Mouse (Mus musculus) kidney, postnatal 0 days (tissue): ENCODE measurements around the gene Dera. TPM values are rescaled to one million over a fixed set of nuclear protein-coding genes. Genes with fewer than 3 reads are reported as not detected.

ENCODE experiments used
- ATAC-seq: fragments of 200-750 bp; cut with Nextera tagmentation; replicated peaks from 2 replicates; pipeline ENCODE4 v1.8.0; 2017; ENCODE audit warnings: low read depth, moderate number of reproducible peaks, moderate TSS enrichment, moderate library complexity; ENCODE audit not compliant: low FRiP score
- DNase-seq: peaks from one replicate; pipeline ENCODE4 v3.0.0-alpha.2; 2016; ENCODE audit warnings: low spot score
- H3K27ac ChIP-seq: fragments of 300-500 bp; sonication (generic); 2 replicates; pipeline ENCODE4 v1.5.1; 2014; ENCODE audit warnings: mild to moderate bottlenecking
- H3K27me3 ChIP-seq: fragments of 300-500 bp; sonication (generic); 2 replicates; pipeline ENCODE4 v1.6.1; 2014; ENCODE audit warnings: low read length, mixed read lengths; ENCODE audit not compliant: insufficient read depth
- H3K36me3 ChIP-seq: fragments of 300-500 bp; sonication (generic); 2 replicates; pipeline ENCODE4 v1.6.1; 2014; ENCODE audit warnings: low read length, mixed read lengths; ENCODE audit not compliant: insufficient read depth
- H3K4me1 ChIP-seq: fragments of 300-500 bp; sonication (generic); replicated peaks from 2 replicates; pipeline ENCODE4 v1.6.1; 2014; ENCODE audit warnings: antibody characterized with exemption, low read length, mixed read lengths; ENCODE audit not compliant: insufficient read depth
- H3K4me2 ChIP-seq: fragments of 300-500 bp; sonication (generic); 2 replicates; pipeline ENCODE4 v1.6.1; 2014; ENCODE audit warnings: mild to moderate bottlenecking, low read length, moderate library complexity, mixed read lengths
- H3K4me3 ChIP-seq: fragments of 300-500 bp; sonication (generic); replicated peaks from 2 replicates; pipeline ENCODE4 v1.5.1; 2014; ENCODE audit warnings: low read depth, low read length
- H3K9ac ChIP-seq: fragments of 300-500 bp; sonication (generic); 2 replicates; pipeline ENCODE4 v1.6.1; 2014; ENCODE audit warnings: low read depth, low read length
- H3K9me3 ChIP-seq: fragments of 300-500 bp; sonication (generic); replicated peaks from 2 replicates; pipeline ENCODE4 v1.6.1; 2016; ENCODE audit warnings: low read length, inconsistent platforms, mixed read lengths
- CTCF ChIP-seq: IDR thresholded peaks from 2 replicates; pipeline ENCODE4 v1.5.1; 2016; ENCODE audit warnings: antibody characterized with exemption, low read depth, mild to moderate bottlenecking, moderate library complexity
- WGBS: fragments of 180-500 bp; shearing (Covaris S2); extraction: QIAGEN DNeasy Blood & Tissue Kit; methylation state at CpG from one replicate; pipeline ENCODE4 v1.1.7; 2014; 5-methylcytosine and 5-hydroxymethylcytosine counted together
- polyA plus RNA-seq: library from polyadenylated mRNA; unstranded; fragments of >200 nt; fragmentation: Nextera tagmentation; extraction: Ambion mirVana; gene quantifications from 2 replicates; pipeline ENCODE4 v1.2.1, GENCODE M21; 2015

The Dera gene
- polyA plus RNA-seq, 1 experiment from 2014 or later: 85.5 TPM

DNA sequence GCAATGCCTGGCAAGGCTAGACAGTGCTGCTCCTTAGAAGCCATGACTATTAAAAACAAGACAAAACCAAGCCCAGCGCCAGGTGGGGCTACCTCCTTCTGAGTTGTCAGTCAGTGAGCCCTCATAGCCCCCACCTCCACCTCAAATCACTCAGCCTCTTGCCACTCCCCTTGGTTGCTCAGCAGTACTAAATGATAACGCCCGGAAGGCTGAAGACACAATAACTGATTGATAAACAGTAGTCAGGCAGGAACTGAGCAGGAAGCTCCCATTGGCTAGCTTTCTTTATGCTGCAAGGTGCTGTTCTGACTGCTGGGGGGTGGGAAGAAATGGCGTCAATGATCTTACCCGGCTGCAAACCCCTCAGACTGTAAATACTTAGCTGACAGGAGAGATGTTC is 37.5 kb upstream of the Dera start:
- ATAC-seq: no peak
- no peak for DNase-seq
- no peak overlapping the region for H3K27ac ChIP-seq
- H3K9ac ChIP-seq: no peak overlapping the region
- 50% methylated on average over 5 of the region's 5 CpGs for WGBS
- no peaks in the 10 kb centered on the region for H3K36me3 ChIP-seq
- no peaks in the 10 kb centered on the region for H3K4me1 ChIP-seq
- H3K9me3 ChIP-seq: no peaks in the 10 kb centered on the region
- no peaks in the 10 kb centered on the region for H3K27me3 ChIP-seq
- no peak overlapping the region for H3K4me3 ChIP-seq
- TF ChIP-seq CTCF: no peak
- no peak overlapping the region for H3K4me2 ChIP-seq

DNA sequence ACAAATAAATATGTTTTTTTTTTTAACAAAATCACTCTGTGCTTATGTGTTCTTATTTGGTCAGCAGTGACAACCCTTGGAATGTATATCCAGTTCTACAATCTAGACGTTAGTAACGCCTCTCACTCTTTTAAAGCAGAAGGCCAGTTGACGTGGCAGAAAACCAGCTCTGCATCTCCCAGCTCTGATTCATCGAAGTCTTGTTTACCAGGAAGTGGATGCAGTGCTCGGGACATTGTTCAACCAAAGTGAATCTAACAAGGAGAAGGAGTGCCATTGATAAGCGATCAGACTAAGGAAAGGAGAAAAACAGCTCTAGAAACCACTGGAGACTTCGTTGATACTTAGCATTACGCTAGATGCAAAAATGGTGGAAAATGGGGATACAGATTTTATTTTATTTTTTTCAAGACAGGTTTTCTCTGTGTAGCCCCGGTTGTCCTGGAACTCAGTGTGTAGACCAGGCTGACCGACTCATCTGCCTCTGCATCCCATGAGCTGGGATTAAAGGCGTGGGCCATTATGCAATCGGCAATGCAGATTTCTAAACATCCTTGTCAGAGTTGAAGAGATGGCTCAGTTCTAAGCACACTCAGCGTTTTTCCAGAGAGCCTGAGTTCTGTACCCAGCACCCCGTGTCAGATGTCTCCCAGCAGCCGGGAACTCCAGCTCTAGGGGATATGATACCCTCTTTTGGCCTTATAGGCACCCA is 32.0 kb upstream of the Dera start:
- no peaks in the 10 kb centered on the region for H3K36me3 ChIP-seq
- no peaks in the 10 kb centered on the region for H3K9me3 ChIP-seq
- H3K4me1 ChIP-seq: no peaks in the 10 kb centered on the region
- H3K9ac ChIP-seq: no peak overlapping the region
- DNase-seq: no peak
- H3K4me3 ChIP-seq: no peak overlapping the region
- no peak for ATAC-seq
- WGBS: 85% methylated on average over 15 of the region's 15 CpGs
- TF ChIP-seq CTCF: no peak
- H3K4me2 ChIP-seq: no peak overlapping the region
- no peak overlapping the region for H3K27ac ChIP-seq
- H3K27me3 ChIP-seq: no peaks in the 10 kb centered on the region

DNA sequence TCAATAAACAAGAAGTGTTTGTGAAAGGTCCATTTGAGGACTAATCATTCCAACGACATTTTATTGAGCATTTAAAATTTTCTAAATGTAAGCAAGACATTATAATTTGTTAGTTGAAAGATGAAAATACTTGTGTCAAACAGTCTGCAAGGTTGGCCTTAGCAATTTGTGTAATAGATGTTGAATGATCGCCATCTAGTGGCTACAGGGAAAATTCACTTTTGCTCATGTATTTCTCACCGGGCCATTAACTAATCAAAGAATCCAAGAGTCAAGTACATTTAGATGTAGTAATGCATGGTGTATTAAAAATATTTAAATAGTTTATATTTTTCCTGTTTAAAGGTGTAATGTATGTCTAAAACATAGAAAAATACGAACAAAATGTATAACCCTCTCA is 30.4 kb upstream of the Dera start:
- Histone ChIP-seq H3K27ac (no peak overlapping the region), H3K4me2 (no peak overlapping the region), H3K4me1 (no peaks in the 10 kb centered on the region), H3K27me3 (no peaks in the 10 kb centered on the region), H3K4me3 (no peak overlapping the region), H3K9ac (no peak overlapping the region), H3K36me3 (no peaks in the 10 kb centered on the region), H3K9me3 (no peaks in the 10 kb centered on the region)
- no peak for ATAC-seq
- 5% methylated on average over 4 of the region's 4 CpGs for whole genome bisulfite sequencing
- TF ChIP-seq CTCF: peak; percentile 89
- DNase-seq: peak; percentile 87

DNA sequence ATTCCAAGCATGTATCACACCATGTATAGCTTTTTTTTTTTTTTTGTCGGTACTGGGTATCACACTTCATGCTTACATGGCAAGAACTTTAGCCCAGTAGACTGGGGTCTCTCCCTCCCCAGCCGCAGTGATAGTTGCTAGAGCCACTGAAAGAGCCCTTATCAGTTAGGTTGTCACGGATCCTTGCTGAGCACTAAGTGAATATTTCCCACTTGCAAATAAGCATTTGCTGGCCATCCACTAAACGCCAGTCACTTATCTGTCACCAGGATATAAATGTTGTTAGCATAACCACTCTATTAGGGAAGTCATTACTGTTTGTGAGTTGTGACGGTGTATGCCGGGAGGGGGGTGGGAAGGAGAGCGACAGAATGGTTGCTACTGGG is 19.9 kb upstream of the Dera start:
- H3K4me1 ChIP-seq: peaks cover 7% of the 10 kb centered on the region
- H3K4me3 ChIP-seq: peak overlapping the region; percentile 94
- TF ChIP-seq CTCF: no peak
- H3K27me3 ChIP-seq: no peaks in the 10 kb centered on the region
- H3K36me3 ChIP-seq: 0 out of 2 replicates have a peak, but pooled peaks cover under 1% of the 10 kb centered on the region
- no peak for ATAC-seq
- peak overlapping the region; percentile 89 for H3K9ac ChIP-seq
- no peaks in the 10 kb centered on the region for H3K9me3 ChIP-seq
- no peak for DNase-seq
- H3K4me2 ChIP-seq: peak overlapping the region; percentile 80
- no peak overlapping the region for H3K27ac ChIP-seq
- 5% methylated on average over 7 of the region's 7 CpGs for WGBS

DNA sequence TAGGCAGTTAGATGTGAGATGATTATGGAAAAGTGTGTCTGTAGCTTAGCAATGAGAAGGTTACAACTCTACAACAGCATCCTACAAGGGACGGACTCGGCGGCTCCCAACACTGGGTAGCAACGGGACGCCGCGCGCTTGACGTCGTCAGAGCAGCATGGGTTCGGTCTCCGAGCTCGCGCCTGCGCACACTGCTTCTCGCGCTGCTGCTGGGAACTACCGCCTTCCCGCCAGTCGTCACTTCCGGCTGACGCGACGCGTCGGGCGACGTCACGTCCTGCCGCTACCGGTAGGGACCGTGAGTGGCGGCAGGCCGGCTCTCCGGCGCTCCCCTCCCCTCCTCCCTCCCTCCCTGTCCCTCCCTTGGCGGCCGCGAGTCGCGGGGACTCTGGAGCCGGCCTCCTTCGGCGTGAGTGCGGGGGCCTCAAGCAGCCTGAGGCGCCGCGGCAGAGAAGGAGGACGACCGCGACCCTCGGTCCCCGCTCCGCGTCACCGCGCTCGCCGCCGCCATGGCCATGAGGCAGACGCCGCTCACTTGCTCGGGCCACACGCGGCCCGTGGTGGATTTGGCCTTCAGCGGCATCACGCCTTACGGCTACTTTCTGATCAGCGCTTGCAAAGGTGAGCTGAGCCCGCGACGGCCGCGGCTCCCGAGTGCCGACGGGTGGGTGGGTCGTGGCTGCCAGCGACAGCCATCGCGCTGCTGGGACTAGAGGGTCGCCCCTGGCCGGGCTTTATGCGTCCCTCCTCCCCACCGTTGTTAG is 19.3 kb upstream of the Dera start, which contains the start of gene Strap:
TSS of gene Strap (plus strand) at position 233 of the 764 bp plus-strand sequence.
- no peaks in the 10 kb centered on the region for H3K27me3 ChIP-seq
- H3K36me3 ChIP-seq: peaks cover 6% of the 10 kb centered on the region
- no peak for TF ChIP-seq CTCF
- peaks cover 7% of the 10 kb centered on the region for H3K4me1 ChIP-seq
- H3K4me3 ChIP-seq: peak within 1 kb of the TSS; percentile 94
- peak within 1 kb of the TSS; percentile 80 for H3K4me2 ChIP-seq
- ATAC-seq (peak; percentile 99), DNase-seq (peak; percentile 98)
- no peaks in the 10 kb centered on the region for H3K9me3 ChIP-seq
- H3K9ac ChIP-seq: peak within 1 kb of the TSS; percentile 89
- H3K27ac ChIP-seq: peak within 1 kb of the TSS; percentile 88
- WGBS: under 1% methylated on average over 72 of the region's 86 CpGs

DNA sequence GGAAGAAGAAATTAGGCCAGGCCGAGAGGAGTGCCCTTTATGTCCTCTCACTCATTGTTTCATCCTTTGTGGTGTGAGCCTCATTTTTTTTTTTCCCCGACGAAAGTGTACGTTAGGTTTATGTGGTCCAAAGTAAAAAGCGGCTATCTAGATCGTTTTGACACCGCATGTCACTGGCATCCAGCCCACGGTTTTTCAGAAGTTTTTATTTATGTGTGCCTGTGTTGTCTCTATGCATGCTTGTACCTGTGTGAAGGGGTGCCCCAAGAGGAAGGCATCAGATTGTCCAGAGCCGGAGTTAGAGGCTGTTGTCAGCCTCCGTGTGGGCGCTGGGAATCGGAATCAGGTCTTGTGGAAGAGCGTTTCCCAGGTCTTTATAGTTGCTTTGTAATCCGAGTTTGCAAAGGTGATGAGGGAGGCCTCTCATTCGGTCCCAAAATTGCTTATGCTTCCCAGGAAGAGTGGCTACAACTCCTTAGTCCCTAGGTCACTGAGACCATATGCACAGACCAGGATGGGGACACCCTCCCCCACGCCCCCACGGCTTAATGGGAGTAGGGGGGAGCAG is 18.6 kb upstream of the Dera start:
- Histone ChIP-seq H3K4me3 (peak overlapping the region; percentile 94), H3K36me3 (peaks cover 13% of the 10 kb centered on the region), H3K27me3 (no peaks in the 10 kb centered on the region), H3K9ac (peak overlapping the region; percentile 89), H3K4me1 (peaks cover 7% of the 10 kb centered on the region), H3K4me2 (peak overlapping the region; percentile 80), H3K9me3 (no peaks in the 10 kb centered on the region), H3K27ac (peak overlapping the region; percentile 88)
- ATAC-seq (no peak), DNase-seq (peak; percentile 22)
- 2% methylated on average over 17 of the region's 17 CpGs for WGBS
- TF ChIP-seq CTCF: no peak
